Mouse (Mus musculus): ENCODE results near the gene Itpka. TPM values are rescaled to one million over a fixed set of nuclear protein-coding genes. Genes with fewer than 3 reads are reported as not detected.

Itpka gene
- polyA plus RNA-seq, 1 experiment, result 251 TPM

- Histone ChIP-seq H3K27ac (ENCODE audit: insufficient read depth, low read length) (peak within 1 kb of the TSS; percentile 77), H3K4me1 (ENCODE audit: control insufficient read depth, insufficient read depth, low read length) (peaks cover 1% of the 10 kb centered on the region; the same call in 1 of the 2 replicates), H3K4me3 (ENCODE audit: insufficient read depth, low read length) (peak within 1 kb of the TSS; percentile 75)
- TF ChIP-seq CTCF (IDR thresholded peaks at IDR 0.05; ENCODE audit: extremely low read depth, insufficient read depth, low read length), result no peak
- TF ChIP-seq POLR2A (IDR thresholded peaks at IDR 0.05; ENCODE audit: extremely low read depth, insufficient read depth, low read length), result peak; percentile 78
Observed at GRCm38 (mm10) chr2:119787206-119787883, 45.2 kb downstream of the Itpka start, which contains the start of gene Rpap1. Rpap1 (minus strand) TSS chr2:119787537.

- H3K4me3 ChIP-seq (ENCODE audit: insufficient read depth, low read length), result no peak overlapping the region
- no peak overlapping the region for H3K27ac ChIP-seq (ENCODE audit: insufficient read depth, low read length)
- TF ChIP-seq POLR2A (IDR thresholded peaks at IDR 0.05; ENCODE audit: extremely low read depth, insufficient read depth, low read length) (no peak), CTCF (IDR thresholded peaks at IDR 0.05; ENCODE audit: extremely low read depth, insufficient read depth, low read length) (no peak)
- peaks cover 1% of the 10 kb centered on the region; the same call in 1 of the 2 replicates for H3K4me1 ChIP-seq (ENCODE audit: control insufficient read depth, insufficient read depth, low read length)
Observed at GRCm38 (mm10) chr2:119789996-119790395, 47.9 kb downstream of the Itpka start.

GRCm38 (mm10) chr2:119797279-119797783, 55.2 kb downstream of the Itpka start, which contains the start of gene Tyro3:
Tyro3 (plus strand) TSS chr2:119797733.
- Histone ChIP-seq H3K27ac (ENCODE audit: insufficient read depth, low read length) (0 out of 2 replicates have a peak within 1 kb of the TSS, but pooled peaks have one; percentile 21), H3K4me3 (ENCODE audit: insufficient read depth, low read length) (no peak within 1 kb of the TSS), H3K4me1 (ENCODE audit: control insufficient read depth, insufficient read depth, low read length) (peaks cover 6% of the 10 kb centered on the region)
- TF ChIP-seq CTCF (IDR thresholded peaks at IDR 0.05; ENCODE audit: extremely low read depth, insufficient read depth, low read length) (no peak), POLR2A (IDR thresholded peaks at IDR 0.05; ENCODE audit: extremely low read depth, insufficient read depth, low read length) (no peak)

- H3K27ac ChIP-seq (ENCODE audit: insufficient read depth, low read length), result no peak overlapping the region; the same call in 1 of the 2 replicates
- peaks cover 9% of the 10 kb centered on the region for H3K4me1 ChIP-seq (ENCODE audit: control insufficient read depth, insufficient read depth, low read length)
- TF ChIP-seq POLR2A (IDR thresholded peaks at IDR 0.05; ENCODE audit: extremely low read depth, insufficient read depth, low read length) (no peak), CTCF (IDR thresholded peaks at IDR 0.05; ENCODE audit: extremely low read depth, insufficient read depth, low read length) (peak; percentile 24)
- H3K4me3 ChIP-seq (ENCODE audit: insufficient read depth, low read length), result no peak overlapping the region; the same call in 1 of the 2 replicates
Observed at GRCm38 (mm10) chr2:119798246-119798927, 56.2 kb downstream of the Itpka start.

GRCm38 (mm10) chr2:119799181-119799960, 57.2 kb downstream of the Itpka start:
- H3K4me1 ChIP-seq (ENCODE audit: control insufficient read depth, insufficient read depth, low read length), result peaks cover 12% of the 10 kb centered on the region
- peak overlapping the region; percentile 95 for H3K4me3 ChIP-seq (ENCODE audit: insufficient read depth, low read length)
- TF ChIP-seq POLR2A (IDR thresholded peaks at IDR 0.05; ENCODE audit: extremely low read depth, insufficient read depth, low read length), result no peak
- TF ChIP-seq CTCF (IDR thresholded peaks at IDR 0.05; ENCODE audit: extremely low read depth, insufficient read depth, low read length), result no peak
- peak overlapping the region; percentile 86 for H3K27ac ChIP-seq (ENCODE audit: insufficient read depth, low read length)

GRCm38 (mm10) chr2:119799961-119800550, 57.9 kb downstream of the Itpka start:
- Histone ChIP-seq H3K4me3 (ENCODE audit: insufficient read depth, low read length) (peak overlapping the region; percentile 95), H3K4me1 (ENCODE audit: control insufficient read depth, insufficient read depth, low read length) (peaks cover 16% of the 10 kb centered on the region), H3K27ac (ENCODE audit: insufficient read depth, low read length) (peak overlapping the region; percentile 86)
- TF ChIP-seq CTCF (IDR thresholded peaks at IDR 0.05; ENCODE audit: extremely low read depth, insufficient read depth, low read length), result no peak
- TF ChIP-seq POLR2A (IDR thresholded peaks at IDR 0.05; ENCODE audit: extremely low read depth, insufficient read depth, low read length), result no peak

Other genes with a start within 250 kb of the Itpka start
- gene Exd1, start 194.7 kb upstream of the Itpka start, polyA plus RNA-seq (2012; rRNA removed), result 0.75 and 1.1 TPM in 2 replicates
- 129 and 130 TPM in 2 replicates for gene Chp1, start 194.6 kb upstream of the Itpka start, polyA plus RNA-seq (2012; rRNA removed)
- gene Nusap1, start 124.0 kb upstream of the Itpka start, polyA plus RNA-seq (2012; rRNA removed), result 0.30 and 0.61 TPM in 2 replicates
- 1.1 and 1.4 TPM in 2 replicates for gene Oip5, start 123.9 kb upstream of the Itpka start, polyA plus RNA-seq (2012; rRNA removed)
- 21.0 and 21.5 TPM in 2 replicates for gene Ndufaf1, start 79.5 kb upstream of the Itpka start, polyA plus RNA-seq (2012; rRNA removed)
- gene Rtf1, start 67.3 kb upstream of the Itpka start, polyA plus RNA-seq (2012; rRNA removed), result 38.5 and 39.7 TPM in 2 replicates
- gene Ltk, start 18.1 kb downstream of the Itpka start, polyA plus RNA-seq (2012; rRNA removed), result 63.2 and 74.8 TPM in 2 replicates
- gene Rpap1, start 45.2 kb downstream of the Itpka start, polyA plus RNA-seq (2012; rRNA removed), result 14.6 and 15.4 TPM in 2 replicates
- 164 and 169 TPM in 2 replicates for gene Tyro3, start 55.4 kb downstream of the Itpka start, polyA plus RNA-seq (2012; rRNA removed)
- 15.3 and 15.8 TPM in 2 replicates for gene Mga, start 154.9 kb downstream of the Itpka start, polyA plus RNA-seq (2012; rRNA removed)
- gene Mapkbp1, start 230.4 kb downstream of the Itpka start, polyA plus RNA-seq (2012; rRNA removed), result 35.6 and 36.8 TPM in 2 replicates